Mouse (Mus musculus) stomach, postnatal 0 days (tissue): ENCODE data around the gene Nfib.

Experiments
- CTCF ChIP-seq: IDR thresholded peaks from 2 replicates; pipeline ENCODE4 v1.5.1; 2016; ENCODE audit warnings: antibody characterized with exemption, low read depth, mild to moderate bottlenecking, moderate library complexity
- EP300 ChIP-seq: optimal IDR thresholded peaks from 2 replicates; pipeline ENCODE3; 2016; ENCODE audit warnings: antibody characterized with exemption

DNA sequence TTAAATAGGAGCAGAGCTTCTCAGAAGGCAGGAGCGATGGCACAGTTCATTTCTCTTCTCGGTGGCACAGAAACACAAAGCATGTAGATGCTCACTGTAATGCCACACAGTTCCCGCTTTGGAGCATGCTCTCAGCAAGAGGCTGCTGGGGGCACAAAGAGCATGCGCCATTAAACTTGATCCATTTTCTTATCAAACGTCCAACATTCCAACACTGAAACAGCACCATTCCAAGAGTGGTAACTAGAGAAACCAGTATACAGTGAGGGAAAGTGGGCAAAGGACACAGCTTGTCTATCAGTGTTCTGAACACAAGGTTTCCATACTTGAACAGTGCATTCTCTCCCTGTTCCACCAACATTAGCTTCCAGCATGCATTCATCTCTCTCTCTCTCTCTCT, 206.3 kb downstream of the Nfib start:
- no peak for TF ChIP-seq CTCF
- TF ChIP-seq EP300: no peak
